Mouse (Mus musculus) lung, adult 2 months (tissue): Measurements from ENCODE around the gene Thumpd3.

ENCODE experiments used
- CTCF ChIP-seq: fragments of 200-500 bp; IDR thresholded peaks from 2 replicates; pipeline ENCODE4 v1.5.1; 2011; ENCODE audit warnings: mild to moderate bottlenecking, low read length, control low read depth; ENCODE audit not compliant: insufficient read depth
- POLR2A ChIP-seq: fragments of 200-500 bp; IDR thresholded peaks from 2 replicates; pipeline ENCODE4 v1.6.1; 2011; ENCODE audit warnings: low read depth, mild to moderate bottlenecking, control low read depth, low read length, borderline replicate concordance; ENCODE audit errors: extremely low read depth

DNA sequence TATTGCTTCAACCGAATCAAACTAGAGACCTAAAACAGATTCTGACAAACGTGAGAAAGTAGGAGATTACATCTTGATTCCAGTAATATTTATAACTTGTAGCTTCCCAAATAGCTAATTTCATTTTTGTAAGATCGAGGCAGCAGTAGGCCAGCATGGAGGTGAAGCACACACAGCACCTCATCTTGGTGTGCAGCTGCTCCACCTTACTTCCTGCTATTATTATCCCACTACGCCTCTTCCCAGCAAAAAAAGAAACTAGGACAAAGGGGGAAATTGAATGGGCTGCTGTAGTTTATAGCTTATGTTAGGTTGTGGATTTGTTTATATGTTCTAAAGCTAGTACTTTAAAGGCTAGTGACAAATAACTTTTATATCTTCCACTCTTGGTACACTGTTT, 38.6 kb downstream of the Thumpd3 start:
- TF ChIP-seq CTCF (no peak), POLR2A (no peak)
